Mouse (Mus musculus) thymus, adult 2 months (tissue): ENCODE measurements around the gene Cdk7.

Experiments
- CTCF ChIP-seq: fragments of 200-500 bp; IDR thresholded peaks from 2 replicates; pipeline ENCODE4 v1.5.1; 2012; ENCODE audit warnings: mild to moderate bottlenecking, control low read depth, low read length, moderate library complexity, borderline replicate concordance; ENCODE audit not compliant: control insufficient read depth, poor library complexity, insufficient read depth; ENCODE audit errors: extremely low read depth
- POLR2A ChIP-seq: fragments of 200-500 bp; IDR thresholded peaks from 2 replicates; pipeline ENCODE4 v1.6.1; 2012; ENCODE audit warnings: mild to moderate bottlenecking, low read length, control low read depth, moderate library complexity; ENCODE audit not compliant: control insufficient read depth, poor library complexity, insufficient read depth; ENCODE audit errors: extremely low read depth

DNA sequence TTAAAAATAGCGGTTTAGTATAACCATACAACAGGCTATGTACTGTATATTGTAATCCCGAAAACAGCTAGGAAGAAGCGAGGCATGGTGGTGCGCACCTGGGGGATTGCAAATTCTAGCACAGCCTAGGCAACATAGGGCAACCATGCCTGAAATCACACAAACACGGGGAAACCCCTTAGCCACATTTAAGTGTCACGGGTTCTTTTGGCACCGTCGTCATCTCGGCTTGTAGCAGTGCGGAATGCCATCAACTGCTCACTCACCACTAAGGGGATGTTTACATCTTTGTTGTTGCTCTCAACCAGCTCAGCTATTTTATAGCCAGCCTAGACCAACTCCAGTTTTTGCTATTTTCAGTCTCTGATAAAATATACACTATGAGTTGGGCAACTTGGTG is 31.9 kb downstream of the Cdk7 start:
- TF ChIP-seq CTCF: no peak
- no peak for TF ChIP-seq POLR2A
